Mouse (Mus musculus) ES-Bruce4 (cell line): ENCODE measurements at regions not wholly inside any gene's neighbourhood (a gene's known extent, or its start where the extent isn't known, plus 50 kb on each side); places are given as distances from the start of the nearest gene placed in this dataset.

Experiments
- CTCF ChIP-seq: IDR thresholded peaks from one replicate; pipeline ENCODE4 v1.8.1; 2011; ENCODE audit warnings: low read depth, low read length
- EP300 ChIP-seq: IDR thresholded peaks from 2 replicates; pipeline ENCODE4 v1.6.1; 2011; ENCODE audit warnings: low read depth, low read length; ENCODE audit not compliant: insufficient read depth
- POLR2A ChIP-seq: IDR thresholded peaks from one replicate; pipeline ENCODE4 v1.8.1; 2011; ENCODE audit warnings: low read length; ENCODE audit not compliant: insufficient read depth

- TF ChIP-seq CTCF (no peak), POLR2A (no peak), EP300 (no peak)
Observed at GRCm38 (mm10) chr10:111740586-111741265, 231.7 kb upstream of the Krr1 start.
